Mouse (Mus musculus): ENCODE measurements around the gene Spon1. TPM values are rescaled to one million over a fixed set of nuclear protein-coding genes. Genes with fewer than 3 reads are reported as not detected.

The Spon1 gene
- polyA plus RNA-seq, 1 experiment from 2014 or later: 3.2 TPM

- ATAC-seq: no peak
- no peak for TF ChIP-seq CTCF (IDR thresholded peaks at IDR 0.05; ENCODE audit: low read depth)
- WGBS: 55% methylated on average over 5 of the region's 5 CpGs
These were observed 129.5 kb downstream of the Spon1 start for GRCm38 (mm10) chr7:113895266-113895665.

DNA sequence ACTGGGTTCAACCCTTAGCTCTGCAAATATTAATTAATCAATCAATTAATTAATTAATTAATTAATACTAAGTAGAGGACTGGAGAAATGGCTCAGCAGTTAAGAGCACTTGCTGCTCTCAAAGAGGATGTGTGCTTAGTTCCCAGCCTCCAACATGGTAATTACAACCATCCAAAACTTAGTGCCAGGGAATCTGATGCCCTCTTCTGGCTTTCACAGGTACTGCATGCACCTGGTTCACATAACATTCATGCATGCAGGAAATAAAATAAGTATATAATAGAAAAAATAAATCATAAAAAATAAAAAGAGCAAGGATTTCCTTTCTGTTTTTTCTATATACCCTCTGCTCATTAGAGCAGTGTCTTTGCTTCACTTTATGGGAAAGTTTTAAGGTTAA is 132.6 kb downstream of the Spon1 start:
- Histone ChIP-seq H3K9me3 (ENCODE audit: control insufficient read depth) (no peaks in the 10 kb centered on the region), H3K4me1 (replicated peaks; ENCODE audit: control insufficient read depth, insufficient read depth, low read length) (no peaks in the 10 kb centered on the region), H3K4me3 (ENCODE audit: low read depth, low read length) (no peak overlapping the region), H3K4me2 (replicated peaks; ENCODE audit: low read depth) (no peak overlapping the region), H3K27me3 (replicated peaks; ENCODE audit: control insufficient read depth, insufficient read depth, low read length) (no peaks in the 10 kb centered on the region), H3K27ac (ENCODE audit: low read depth, low read length) (no peak overlapping the region), H3K9ac (ENCODE audit: low read depth, low read length) (no peak overlapping the region), H3K36me3 (ENCODE audit: control insufficient read depth, insufficient read depth) (no peaks in the 10 kb centered on the region)
- peak; percentile 54 for TF ChIP-seq CTCF (IDR thresholded peaks at IDR 0.05; ENCODE audit: low read depth)
- ATAC-seq: no peak

More at GRCm38 (mm10) chr7:113895266-113895665, 129.5 kb downstream of the Spon1 start:
- no peaks in the 10 kb centered on the region for H3K36me3 ChIP-seq (ENCODE audit: control insufficient read depth, insufficient read depth)
- no peak overlapping the region for H3K9ac ChIP-seq (ENCODE audit: low read depth, low read length)
- H3K9me3 ChIP-seq (ENCODE audit: control insufficient read depth): no peaks in the 10 kb centered on the region
- no peaks in the 10 kb centered on the region for H3K4me1 ChIP-seq (replicated peaks; ENCODE audit: control insufficient read depth, insufficient read depth, low read length)
- no peaks in the 10 kb centered on the region for H3K27me3 ChIP-seq (replicated peaks; ENCODE audit: control insufficient read depth, insufficient read depth, low read length)
- H3K27ac ChIP-seq (ENCODE audit: low read depth, low read length): no peak overlapping the region
- no peak overlapping the region for H3K4me2 ChIP-seq (replicated peaks; ENCODE audit: low read depth)
- no peak overlapping the region for H3K4me3 ChIP-seq (ENCODE audit: low read depth, low read length)

GRCm38 (mm10) chr7:113901511-113901910 is 135.7 kb downstream of the Spon1 start:
- no peaks in the 10 kb centered on the region for H3K36me3 ChIP-seq (ENCODE audit: control insufficient read depth, insufficient read depth)
- TF ChIP-seq CTCF (IDR thresholded peaks at IDR 0.05; ENCODE audit: low read depth): no peak
- no peak overlapping the region for H3K4me3 ChIP-seq (ENCODE audit: low read depth, low read length)
- no peak for ATAC-seq
- no peak overlapping the region for H3K4me2 ChIP-seq (replicated peaks; ENCODE audit: low read depth)
- H3K27ac ChIP-seq (ENCODE audit: low read depth, low read length): no peak overlapping the region
- H3K27me3 ChIP-seq (replicated peaks; ENCODE audit: control insufficient read depth, insufficient read depth, low read length): no peaks in the 10 kb centered on the region
- 66% methylated on average over 2 of the region's 2 CpGs for WGBS
- H3K9me3 ChIP-seq (ENCODE audit: control insufficient read depth): no peaks in the 10 kb centered on the region
- no peaks in the 10 kb centered on the region for H3K4me1 ChIP-seq (replicated peaks; ENCODE audit: control insufficient read depth, insufficient read depth, low read length)
- H3K9ac ChIP-seq (ENCODE audit: low read depth, low read length): no peak overlapping the region

DNA sequence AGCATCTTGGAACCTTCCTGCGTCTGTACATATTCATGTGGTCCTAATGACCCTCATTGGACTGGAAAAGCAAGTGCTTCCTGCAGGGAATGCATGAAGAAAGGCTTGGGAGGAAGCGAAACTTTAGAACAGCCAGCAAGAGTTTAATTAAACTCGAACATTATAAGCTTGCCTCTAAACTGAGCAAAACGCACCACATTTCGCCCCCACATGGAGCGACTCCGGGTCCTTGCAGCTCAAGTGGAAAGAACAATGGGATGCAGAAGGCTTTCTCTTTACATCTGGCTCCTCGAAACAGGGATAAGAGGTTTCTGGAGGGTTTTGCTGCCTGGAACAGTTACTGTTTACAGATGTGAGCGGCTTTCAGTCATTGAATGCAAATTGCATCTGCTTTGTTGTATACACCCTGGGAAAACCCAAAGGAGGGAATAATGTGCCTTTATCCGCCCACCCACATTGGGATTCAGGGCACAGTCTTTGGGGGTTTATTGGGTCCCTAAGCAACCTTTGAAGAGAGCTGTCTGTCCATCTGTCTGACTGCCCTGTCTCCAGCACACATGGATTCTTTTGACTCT is 136.2 kb downstream of the Spon1 start:
- Histone ChIP-seq H3K4me3 (ENCODE audit: low read depth, low read length) (no peak overlapping the region), H3K9me3 (ENCODE audit: control insufficient read depth) (no peaks in the 10 kb centered on the region), H3K36me3 (ENCODE audit: control insufficient read depth, insufficient read depth) (no peaks in the 10 kb centered on the region), H3K4me2 (replicated peaks; ENCODE audit: low read depth) (no peak overlapping the region), H3K27ac (ENCODE audit: low read depth, low read length) (no peak overlapping the region), H3K4me1 (replicated peaks; ENCODE audit: control insufficient read depth, insufficient read depth, low read length) (no peaks in the 10 kb centered on the region), H3K27me3 (replicated peaks; ENCODE audit: control insufficient read depth, insufficient read depth, low read length) (no peaks in the 10 kb centered on the region), H3K9ac (ENCODE audit: low read depth, low read length) (no peak overlapping the region)
- TF ChIP-seq CTCF (IDR thresholded peaks at IDR 0.05; ENCODE audit: low read depth): no peak
- no peak for ATAC-seq
- WGBS: 59% methylated on average over 10 of the region's 10 CpGs

GRCm38 (mm10) chr7:113903127-113903827 is 137.5 kb downstream of the Spon1 start:
- TF ChIP-seq CTCF (IDR thresholded peaks at IDR 0.05; ENCODE audit: low read depth): no peak
- Histone ChIP-seq H3K9me3 (ENCODE audit: control insufficient read depth) (no peaks in the 10 kb centered on the region), H3K9ac (ENCODE audit: low read depth, low read length) (no peak overlapping the region), H3K27ac (ENCODE audit: low read depth, low read length) (no peak overlapping the region), H3K4me3 (ENCODE audit: low read depth, low read length) (no peak overlapping the region), H3K4me1 (replicated peaks; ENCODE audit: control insufficient read depth, insufficient read depth, low read length) (no peaks in the 10 kb centered on the region), H3K36me3 (ENCODE audit: control insufficient read depth, insufficient read depth) (no peaks in the 10 kb centered on the region), H3K4me2 (replicated peaks; ENCODE audit: low read depth) (no peak overlapping the region), H3K27me3 (replicated peaks; ENCODE audit: control insufficient read depth, insufficient read depth, low read length) (no peaks in the 10 kb centered on the region)
- ATAC-seq: no peak
- WGBS: 85% methylated on average over 3 of the region's 3 CpGs

DNA sequence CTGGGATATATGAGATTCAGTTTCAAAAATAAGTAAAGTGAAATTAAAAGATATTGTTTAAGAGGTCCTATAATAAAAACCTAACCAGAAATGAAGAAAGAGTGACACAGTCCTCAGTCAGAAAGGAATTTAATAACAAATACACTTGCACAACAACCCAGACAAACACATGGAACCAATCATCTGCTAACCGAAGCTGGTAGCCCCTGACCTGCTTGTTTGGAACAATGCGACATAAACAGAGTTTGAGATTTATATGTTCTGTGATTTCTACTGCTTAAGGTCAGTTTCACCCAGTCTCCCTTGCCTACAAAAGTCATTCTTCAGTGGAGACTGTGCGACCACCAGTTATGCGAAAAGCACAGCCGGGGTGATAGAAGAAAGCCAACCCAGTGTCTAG is 138.1 kb downstream of the Spon1 start:
- no peak overlapping the region for H3K4me3 ChIP-seq (ENCODE audit: low read depth, low read length)
- TF ChIP-seq CTCF (IDR thresholded peaks at IDR 0.05; ENCODE audit: low read depth): no peak
- 89% methylated on average over 5 of the region's 5 CpGs for WGBS
- H3K9ac ChIP-seq (ENCODE audit: low read depth, low read length): no peak overlapping the region
- no peaks in the 10 kb centered on the region for H3K9me3 ChIP-seq (ENCODE audit: control insufficient read depth)
- H3K36me3 ChIP-seq (ENCODE audit: control insufficient read depth, insufficient read depth): no peaks in the 10 kb centered on the region
- H3K4me1 ChIP-seq (replicated peaks; ENCODE audit: control insufficient read depth, insufficient read depth, low read length): no peaks in the 10 kb centered on the region
- H3K27me3 ChIP-seq (replicated peaks; ENCODE audit: control insufficient read depth, insufficient read depth, low read length): no peaks in the 10 kb centered on the region
- H3K4me2 ChIP-seq (replicated peaks; ENCODE audit: low read depth): no peak overlapping the region
- H3K27ac ChIP-seq (ENCODE audit: low read depth, low read length): no peak overlapping the region
- ATAC-seq: no peak

Measured in intestine, postnatal 0 days (tissue).